Mouse (Mus musculus) liver, adult 2 months (tissue): ENCODE data around the gene Nfya.

Experiments used
- CTCF ChIP-seq: fragments of 200-500 bp; IDR thresholded peaks from 2 replicates; pipeline ENCODE4 v1.5.1; 2011; ENCODE audit warnings: low read depth, low read length, control low read depth
- POLR2A ChIP-seq: fragments of 200-500 bp; IDR thresholded peaks from 2 replicates; pipeline ENCODE4 v1.6.1; 2011; ENCODE audit warnings: low read length, control low read depth; ENCODE audit not compliant: insufficient read depth; ENCODE audit errors: extremely low read depth

DNA sequence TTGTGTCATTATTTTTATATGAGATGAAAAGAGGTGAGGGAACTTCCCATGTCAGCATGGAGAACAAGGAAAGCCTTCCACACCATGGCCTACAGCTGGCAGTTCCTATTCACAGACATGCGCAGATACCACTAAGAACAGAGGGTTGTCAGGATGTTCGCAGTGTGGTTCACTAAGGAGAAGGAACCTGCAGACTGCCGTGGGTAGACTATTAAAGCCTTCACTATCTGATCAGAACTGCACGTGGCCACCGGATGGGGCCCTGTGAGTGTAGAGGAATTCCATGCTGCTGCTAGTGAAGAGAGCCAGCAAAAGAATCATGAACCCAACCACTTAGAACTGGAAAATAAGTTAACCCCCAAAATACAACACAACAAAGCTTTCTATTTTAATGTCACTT, 20.3 kb downstream of the Nfya start:
- TF ChIP-seq CTCF, result no peak
- no peak for TF ChIP-seq POLR2A
